Mouse (Mus musculus) small intestine, adult 2 months (tissue): ENCODE measurements around the gene Cacna1a. TPM values are rescaled to one million over a fixed set of nuclear protein-coding genes. Genes with fewer than 3 reads are reported as not detected.
A peak's percentile ranks its signal among the peaks of the same experiment; 100 is the strongest.

Experiments
- H3K27ac ChIP-seq: fragments of 200-500 bp; 2 replicates; pipeline ENCODE4 v1.5.1; 2012; ENCODE audit warnings: low read depth, low read length, control low read depth, inconsistent platforms; ENCODE audit not compliant: insufficient read depth
- H3K27me3 ChIP-seq: fragments of 200-500 bp; 2 replicates; pipeline ENCODE4 v1.6.1; 2012; ENCODE audit warnings: mild to moderate bottlenecking, moderate library complexity, low read length, inconsistent platforms; ENCODE audit not compliant: control insufficient read depth, insufficient read depth
- H3K36me3 ChIP-seq: fragments of 200-500 bp; 2 replicates; pipeline ENCODE4 v1.6.1; 2012; ENCODE audit warnings: mild to moderate bottlenecking, low read length, control low read depth, inconsistent platforms; ENCODE audit not compliant: control insufficient read depth, insufficient read depth
- H3K4me1 ChIP-seq: fragments of 200-500 bp; 2 replicates; pipeline ENCODE4 v1.6.1; 2012; ENCODE audit warnings: low read length, inconsistent platforms, mixed read lengths; ENCODE audit not compliant: control insufficient read depth, insufficient read depth, insufficient read length
- H3K4me3 ChIP-seq: fragments of 200-500 bp; 2 replicates; pipeline ENCODE4 v1.5.1; 2012; ENCODE audit warnings: low read depth, mild to moderate bottlenecking, control low read depth, inconsistent platforms, low read length, moderate library complexity
- CTCF ChIP-seq: fragments of 200-500 bp; IDR thresholded peaks from 2 replicates; pipeline ENCODE4 v1.5.1; 2012; ENCODE audit warnings: low read depth, mild to moderate bottlenecking, control low read depth, inconsistent platforms, low read length, moderate library complexity, mixed read lengths; ENCODE audit not compliant: insufficient replicate concordance, insufficient read length; ENCODE audit errors: extremely low read depth
- POLR2A ChIP-seq: fragments of 200-500 bp; IDR thresholded peaks from 2 replicates; pipeline ENCODE4 v1.6.1; 2012; ENCODE audit warnings: low read depth, mild to moderate bottlenecking, control low read depth, inconsistent platforms, low read length, moderate library complexity
- WGBS: fragments of 180-500 bp; shearing (Covaris S2); methylation state at CpG from one replicate; pipeline ENCODE4 v1.1.7; 2018; 5-methylcytosine and 5-hydroxymethylcytosine counted together
- polyA plus RNA-seq: library from polyadenylated mRNA; depleted of rRNA; stranded (reverse); fragments of >200 nt; gene quantifications from 2 replicates; pipeline ENCODE4 v1.2.3, GENCODE M21; 2012

Gene Cacna1a
- polyA plus RNA-seq, 1 experiment = 23.5 TPM

- TF ChIP-seq CTCF = no peak
- TF ChIP-seq POLR2A = no peak
- WGBS = 88% methylated on average over 13 of the region's 13 CpGs
- Histone ChIP-seq H3K36me3 (no peaks in the 10 kb centered on the region), H3K4me3 (no peak overlapping the region), H3K4me1 (no peaks in the 10 kb centered on the region), H3K27ac (no peak overlapping the region), H3K27me3 (no peaks in the 10 kb centered on the region)
Measured at GRCm38 (mm10) chr8:84511621-84512020, 123.4 kb downstream of the Cacna1a start.

GRCm38 (mm10) chr8:84513765-84514164 is 125.5 kb downstream of the Cacna1a start:
- H3K27ac ChIP-seq = no peak overlapping the region
- H3K4me3 ChIP-seq = no peak overlapping the region
- no peaks in the 10 kb centered on the region for H3K27me3 ChIP-seq
- no peaks in the 10 kb centered on the region for H3K4me1 ChIP-seq
- TF ChIP-seq CTCF = peak; percentile 63; the same call in 1 of the 2 replicates
- no peak for TF ChIP-seq POLR2A
- 22% methylated on average over 2 of the region's 2 CpGs for WGBS
- H3K36me3 ChIP-seq = no peaks in the 10 kb centered on the region

- H3K4me3 ChIP-seq = no peak overlapping the region
- H3K36me3 ChIP-seq = no peaks in the 10 kb centered on the region
- H3K27me3 ChIP-seq = no peaks in the 10 kb centered on the region
- H3K4me1 ChIP-seq = no peaks in the 10 kb centered on the region
- no peak for TF ChIP-seq CTCF
- no peak for TF ChIP-seq POLR2A
- H3K27ac ChIP-seq = no peak overlapping the region
- 59% methylated on average over 2 of the region's 2 CpGs for WGBS
Measured at GRCm38 (mm10) chr8:84518180-84518579, 129.9 kb downstream of the Cacna1a start.

GRCm38 (mm10) chr8:84518720-84519119 is 130.5 kb downstream of the Cacna1a start:
- TF ChIP-seq CTCF = no peak
- no peak for TF ChIP-seq POLR2A
- WGBS = 90% methylated on average over 6 of the region's 6 CpGs
- no peaks in the 10 kb centered on the region for H3K36me3 ChIP-seq
- no peak overlapping the region for H3K27ac ChIP-seq
- H3K4me1 ChIP-seq = no peaks in the 10 kb centered on the region
- H3K27me3 ChIP-seq = no peaks in the 10 kb centered on the region
- no peak overlapping the region for H3K4me3 ChIP-seq

GRCm38 (mm10) chr8:84519767-84520626 is 131.8 kb downstream of the Cacna1a start:
- Histone ChIP-seq H3K4me3 (no peak overlapping the region), H3K36me3 (no peaks in the 10 kb centered on the region), H3K27ac (no peak overlapping the region), H3K4me1 (no peaks in the 10 kb centered on the region), H3K27me3 (no peaks in the 10 kb centered on the region)
- no peak for TF ChIP-seq POLR2A
- no peak for TF ChIP-seq CTCF
- WGBS = 66% methylated on average over 17 of the region's 17 CpGs

GRCm38 (mm10) chr8:84520999-84521398 is 132.8 kb downstream of the Cacna1a start:
- H3K4me1 ChIP-seq = no peaks in the 10 kb centered on the region
- TF ChIP-seq POLR2A (no peak), CTCF (no peak)
- no peak overlapping the region for H3K4me3 ChIP-seq
- H3K36me3 ChIP-seq = no peaks in the 10 kb centered on the region
- no peak overlapping the region for H3K27ac ChIP-seq
- 83% methylated on average over 2 of the region's 2 CpGs for WGBS
- H3K27me3 ChIP-seq = no peaks in the 10 kb centered on the region

- no peak overlapping the region for H3K4me3 ChIP-seq
- no peaks in the 10 kb centered on the region for H3K27me3 ChIP-seq
- no peaks in the 10 kb centered on the region for H3K4me1 ChIP-seq
- WGBS = 80% methylated on average over 7 of the region's 7 CpGs
- no peaks in the 10 kb centered on the region for H3K36me3 ChIP-seq
- no peak overlapping the region for H3K27ac ChIP-seq
- no peak for TF ChIP-seq CTCF
- TF ChIP-seq POLR2A = no peak
Measured at GRCm38 (mm10) chr8:84528036-84528435, 139.8 kb downstream of the Cacna1a start.

GRCm38 (mm10) chr8:84529548-84529947 is 141.3 kb downstream of the Cacna1a start:
- Histone ChIP-seq H3K4me3 (no peak overlapping the region), H3K36me3 (no peaks in the 10 kb centered on the region), H3K4me1 (no peaks in the 10 kb centered on the region), H3K27ac (no peak overlapping the region), H3K27me3 (no peaks in the 10 kb centered on the region)
- WGBS = 77% methylated on average over 4 of the region's 4 CpGs
- TF ChIP-seq CTCF = no peak
- TF ChIP-seq POLR2A = no peak
